Mouse (Mus musculus) ES-Bruce4 (cell line): ENCODE measurements at regions not wholly inside any gene's neighbourhood (a gene's known extent, or its start where the extent isn't known, plus 50 kb on each side); places are given as distances from the start of the nearest gene placed in this dataset.

ENCODE experiments used
- CTCF ChIP-seq: IDR thresholded peaks from one replicate; pipeline ENCODE4 v1.8.1; 2011; ENCODE audit warnings: low read depth, low read length
- POLR2A ChIP-seq: IDR thresholded peaks from one replicate; pipeline ENCODE4 v1.8.1; 2011; ENCODE audit warnings: low read length; ENCODE audit not compliant: insufficient read depth

DNA sequence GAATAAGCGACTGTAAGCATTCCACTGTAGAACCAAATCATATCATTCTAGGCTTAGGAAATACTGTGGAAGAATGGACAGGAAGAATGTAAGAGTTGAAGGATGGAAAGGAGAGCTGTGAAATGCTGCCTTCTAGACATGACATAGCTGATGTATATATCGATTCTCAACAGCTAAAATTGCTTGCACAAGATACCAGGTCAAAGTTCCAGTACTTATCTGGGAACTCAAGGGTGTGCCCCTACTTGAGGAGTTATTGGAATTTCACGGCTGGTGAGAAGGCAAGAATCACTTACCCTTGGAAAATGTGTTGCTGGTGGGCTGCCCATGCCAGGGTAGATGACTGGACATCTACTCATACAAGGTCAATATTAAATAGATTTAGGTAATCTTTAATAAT is 322.0 kb downstream of the Kif20b start:
- no peak for TF ChIP-seq POLR2A
- no peak for TF ChIP-seq CTCF
